15 mouse cellular contexts compared by ENCODE assay signal in the genomic region with DNA sequence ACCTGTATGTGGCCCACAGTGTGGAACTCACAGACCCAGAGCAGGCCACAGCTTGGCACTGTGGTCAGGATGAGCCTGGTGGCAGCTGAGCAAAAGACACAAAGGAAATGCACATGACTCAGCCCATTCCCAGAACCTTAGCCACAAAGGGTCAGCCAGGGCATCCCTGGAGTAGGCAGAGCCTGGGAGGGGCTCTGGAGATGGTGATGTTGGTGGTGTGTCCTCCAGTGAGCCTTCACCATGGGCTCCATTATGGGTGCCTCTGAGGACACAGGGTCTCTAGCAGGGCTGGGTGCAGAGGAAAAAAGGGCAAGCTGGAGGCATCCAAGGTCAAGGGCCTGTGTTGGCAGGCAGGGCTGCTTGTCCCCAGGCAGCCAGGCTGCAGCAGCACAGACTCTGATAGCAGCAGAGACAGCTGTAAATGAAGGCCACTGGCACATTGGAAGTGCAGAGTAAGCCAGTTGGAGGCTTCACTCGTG. TPM values are rescaled to one million over a fixed set of nuclear protein-coding genes. Genes with fewer than 3 reads are reported as not detected.
A peak's percentile ranks its signal among the peaks of the same experiment; 100 is the strongest.
DNase-seq lines count a peak whose midpoint lies in the region; ATAC-seq and TF ChIP-seq lines count a peak whose summit lies in the region.
"Had no signal": no experiment of that assay in that cellular context is flagged by ENCODE, and none has a peak within 500 bp of the region (broad histone marks: within the 10 kb centered on the region; RNA-seq: fewer than 3 reads in every experiment).

No protein-coding gene starts in this region.

- H3K4me1 ChIP-seq in intestine, postnatal 0 days (replicated peaks; ENCODE audit: control insufficient read depth, insufficient read depth, low read length) = peaks cover 11% of the 10 kb centered on the region
- peaks cover 34% of the 10 kb centered on the region for H3K4me1 ChIP-seq in intestine, embryonic 15.5 days (replicated peaks)
- H3K4me1 ChIP-seq in heart, embryonic 14.5 days (ENCODE audit: control insufficient read depth in 2 of 2, insufficient read depth in 2 of 2, low read length in 2 of 2) = peaks cover 58 to 69% of the 10 kb centered on the region in 2 experiments

- H3K4me3 ChIP-seq in intestine, postnatal 0 days (ENCODE audit: low read depth, low read length) = no peak overlapping the region
- no peak overlapping the region for H3K4me3 ChIP-seq in intestine, embryonic 15.5 days (replicated peaks)
- no peak overlapping the region for H3K4me3 ChIP-seq in C2C12 (ENCODE audit: insufficient read depth, poor library complexity, severe bottlenecking)
- H3K4me3 ChIP-seq in heart, embryonic 14.5 days (ENCODE audit: control insufficient read depth in 1 of 2, insufficient read depth in 1 of 2, low read depth in 1 of 2, low read length in 2 of 2) = no peak overlapping the region

- peak; percentile 38 for DNase-seq in adipocyte (ENCODE audit: low spot score)
- DNase-seq in urinary bladder, postnatal 25 days (ENCODE audit: low spot score) = no peak
- DNase-seq in layer of hippocampus, adult 11-12 months (ENCODE audit: low spot score) = no peak
- DNase-seq: cerebellum, postnatal 25 days; gastrocnemius, postnatal 36 days; kidney, adult 11 months; liver; lung, postnatal 4 days; right cerebral cortex, adult 18-20 months; thymus, adult 2 months had no signal

- H3K79me3 ChIP-seq in C2C12 (ENCODE audit: low read depth) = peaks cover 63% of the 10 kb centered on the region

- no peak for TF ChIP-seq CTCF in intestine, postnatal 0 days (IDR thresholded peaks at IDR 0.05; ENCODE audit: low read depth)
- TF ChIP-seq CTCF in C2C12 (IDR thresholded peaks at IDR 0.05; ENCODE audit: control insufficient read depth, insufficient read depth, insufficient read length) = no peak

- H3K9me3 ChIP-seq in intestine, postnatal 0 days (ENCODE audit: control insufficient read depth) = no peaks in the 10 kb centered on the region
- no peaks in the 10 kb centered on the region for H3K9me3 ChIP-seq in intestine, embryonic 15.5 days
- no peaks in the 10 kb centered on the region for H3K9me3 ChIP-seq in heart, embryonic 14.5 days (ENCODE audit: control insufficient read depth, low read length)

- WGBS in intestine, postnatal 0 days = 60% methylated on average over 1 of the region's 1 CpGs
- 63% methylated on average over 1 of the region's 1 CpGs for WGBS in intestine, embryonic 15.5 days
- WGBS in heart, embryonic 14.5 days = 16% methylated on average over 1 of the region's 1 CpGs

- no peak for ATAC-seq in intestine, postnatal 0 days
- no peak for ATAC-seq in intestine, embryonic 15.5 days
- no peak for ATAC-seq in heart, embryonic 14.5 days (ENCODE audit: insufficient number of reproducible peaks, insufficient read depth, low FRiP score, low read depth)
- no peak for ATAC-seq in activated CD4-positive, CD25-positive, alpha-beta regulatory T cell, adult 4 months

- no peaks in the 10 kb centered on the region for H3K27me3 ChIP-seq in intestine, postnatal 0 days (replicated peaks; ENCODE audit: control insufficient read depth, insufficient read depth, low read length)
- no peaks in the 10 kb centered on the region for H3K27me3 ChIP-seq in intestine, embryonic 15.5 days (replicated peaks)
- H3K27me3 ChIP-seq in C2C12 (ENCODE audit: control insufficient read depth, insufficient read depth, insufficient read length) = no peaks in the 10 kb centered on the region
- no peaks in the 10 kb centered on the region for H3K27me3 ChIP-seq in heart, embryonic 14.5 days (ENCODE audit: control insufficient read depth, insufficient read depth, low read length)

- no peak overlapping the region for H3K4me2 ChIP-seq in intestine, postnatal 0 days (replicated peaks; ENCODE audit: low read depth)
- H3K4me2 ChIP-seq in intestine, embryonic 15.5 days (replicated peaks) = no peak overlapping the region
- H3K4me2 ChIP-seq in heart, embryonic 14.5 days (ENCODE audit: low read length) = no peak overlapping the region

- no peak overlapping the region for H3K27ac ChIP-seq in intestine, postnatal 0 days (ENCODE audit: low read depth, low read length)
- no peak overlapping the region for H3K27ac ChIP-seq in intestine, embryonic 15.5 days
- peak overlapping the region; percentile 85 to 92 for H3K27ac ChIP-seq in heart, embryonic 14.5 days (replicated peaks in 1 of 2; ENCODE audit: control insufficient read depth in 1 of 2, insufficient read depth in 1 of 2, low read depth in 2 of 2, low read length in 2 of 2)

- peaks cover 34% of the 10 kb centered on the region; the same call in 1 of the 2 replicates for H3K36me3 ChIP-seq in intestine, postnatal 0 days (ENCODE audit: control insufficient read depth, insufficient read depth)
- peaks cover 13% of the 10 kb centered on the region for H3K36me3 ChIP-seq in intestine, embryonic 15.5 days
- H3K36me3 ChIP-seq in C2C12 (ENCODE audit: control insufficient read depth, insufficient read depth) = peaks cover 55% of the 10 kb centered on the region
- H3K36me3 ChIP-seq in heart, embryonic 14.5 days (ENCODE audit: control insufficient read depth, insufficient read depth, low read length) = peaks cover 52% of the 10 kb centered on the region

- H3K79me2 ChIP-seq in C2C12 (ENCODE audit: control insufficient read depth, insufficient read depth) = peaks cover 94% of the 10 kb centered on the region

- H3ac ChIP-seq in C2C12 (ENCODE audit: control insufficient read depth, insufficient read length, low read depth) = no peak overlapping the region

- H3K9ac ChIP-seq in intestine, postnatal 0 days (ENCODE audit: low read depth, low read length) = 0 out of 2 replicates have a peak overlapping the region, but pooled peaks have one; percentile 7
- H3K9ac ChIP-seq in intestine, embryonic 15.5 days = no peak overlapping the region
- peak overlapping the region; percentile 54 for H3K9ac ChIP-seq in heart, embryonic 14.5 days (ENCODE audit: low read length)

TF ChIP-seq in C2C12, 6 proteins besides CTCF, POLR2A, EP300 and RAD21:
- peak; percentile 94 for TF ChIP-seq MYOD1 (IDR thresholded peaks at IDR 0.05; ENCODE audit: control insufficient read depth, insufficient read length, low read depth)
- peak; percentile 84 for TF ChIP-seq MAX (IDR thresholded peaks at IDR 0.05)
- TF ChIP-seq MYOG (IDR thresholded peaks at IDR 0.05; ENCODE audit: control insufficient read depth, extremely low read depth, insufficient read length) = no peak
- TF ChIP-seq FOSL1 (IDR thresholded peaks at IDR 0.05; ENCODE audit: insufficient read depth, low read length, poor library complexity, severe bottlenecking) = peak; percentile 19
- TF ChIP-seq USF1 (IDR thresholded peaks at IDR 0.05; ENCODE audit: low read depth) = peak; percentile 29

RNA-seq across cellular contexts. Expression of a gene that starts 12.3 kb away (rescaled TPM):
- 8.7 and 9.2 TPM in 2 replicates for polyA plus RNA-seq in intestine, postnatal 0 days (2015; fragmentation: Nextera tagmentation; extraction: Ambion mirVana)
- 14.7 and 17.5 TPM in 2 replicates for polyA plus RNA-seq in intestine, embryonic 15.5 days (2015; fragmentation: Nextera tagmentation; extraction: Ambion mirVana)
- 40.9 TPM for polyA plus RNA-seq in C2C12 (2012; fragmentation: generic; extraction: Trizol)
- 9.7 and 11.1 TPM in 2 replicates for polyA plus RNA-seq in heart, embryonic 14.5 days (2014; fragmentation: Nextera tagmentation; extraction: Ambion mirVana)
- under 1 TPM; 0.52 to 0.99 TPM for polyA plus RNA-seq in activated CD4-positive, CD25-positive, alpha-beta regulatory T cell, adult 4 months (2017; shearing (Covaris generic))

Comparison
In these comparisons a context has a peak if more than half of its experiments do, and no peak if none do; other contexts are left out.
1. H3K27ac ChIP-seq: peak in heart, embryonic 14.5 days (2 of 2); none in intestine, postnatal 0 days (single experiment) and intestine, embryonic 15.5 days (single experiment).